In genomic region chr3:95134133-95134532, GRCm38 (mm10) we compare ENCODE assay signal across 9 mouse cellular contexts. TPM values are rescaled to one million over a fixed set of nuclear protein-coding genes. Genes with fewer than 3 reads are reported as not detected.
DNase-seq lines count a peak whose midpoint lies in the region; ATAC-seq and TF ChIP-seq lines count a peak whose summit lies in the region.
"Not testable (repeated sequence)": the region's sequence is repeated elsewhere in the genome, so short reads cannot be mapped to it uniquely, and the experiment has no call there.
"Had no signal": no experiment of that assay in that cellular context is flagged by ENCODE, and none has a peak within 500 bp of the region (broad histone marks: within the 10 kb centered on the region; RNA-seq: fewer than 3 reads in every experiment).

No protein-coding gene starts in this region.

- not testable (repeated sequence) for H3K4me2 ChIP-seq in forebrain, embryonic 12.5 days; hindbrain, postnatal 0 days (ENCODE audit: low read depth, low read length); liver, postnatal 0 days (ENCODE audit: low read depth, low read length); midbrain, embryonic 14.5 days (ENCODE audit: low read length); stomach, embryonic 14.5 days (replicated peaks; ENCODE audit: low read depth, low read length)
- H3K4me2 ChIP-seq in heart, embryonic 14.5 days (ENCODE audit: low read length), result peak overlapping the region; percentile 80; the same call in 1 of the 2 replicates

- H3K27me3 ChIP-seq in forebrain, embryonic 12.5 days; heart, embryonic 14.5 days (ENCODE audit: control insufficient read depth, insufficient read depth, low read length); hindbrain, postnatal 0 days (ENCODE audit: insufficient read depth, low read length); limb, embryonic 10.5 days (ENCODE audit: low read depth, poor library complexity, severe bottlenecking); liver, postnatal 0 days (ENCODE audit: insufficient read depth, low read length); midbrain, embryonic 14.5 days (ENCODE audit: control insufficient read depth, insufficient read depth, low read length); stomach, embryonic 14.5 days (ENCODE audit: control insufficient read depth, insufficient read depth, low read length): not testable (repeated sequence)

- not testable (repeated sequence) for H3K9ac ChIP-seq in forebrain, embryonic 12.5 days; heart, embryonic 14.5 days (ENCODE audit: low read length); hindbrain, postnatal 0 days (replicated peaks; ENCODE audit: low read length); liver, postnatal 0 days (replicated peaks); midbrain, embryonic 14.5 days (replicated peaks; ENCODE audit: low read length); stomach, embryonic 14.5 days (replicated peaks; ENCODE audit: low read depth, low read length)

- peaks cover 22% of the 10 kb centered on the region for H3K36me3 ChIP-seq in forebrain, embryonic 12.5 days (replicated peaks)
- H3K36me3 ChIP-seq in heart, embryonic 14.5 days (ENCODE audit: control insufficient read depth, insufficient read depth, low read length), result peaks cover 28% of the 10 kb centered on the region
- not testable (repeated sequence) for H3K36me3 ChIP-seq in hindbrain, postnatal 0 days (ENCODE audit: insufficient read depth, low read length); stomach, embryonic 14.5 days (ENCODE audit: control insufficient read depth, insufficient read depth, low read length)
- H3K36me3 ChIP-seq in limb, embryonic 10.5 days, result peaks cover 33% of the 10 kb centered on the region
- H3K36me3 ChIP-seq in liver, postnatal 0 days (replicated peaks; ENCODE audit: insufficient read depth, low read length), result peaks cover 21% of the 10 kb centered on the region
- H3K36me3 ChIP-seq in midbrain, embryonic 14.5 days (ENCODE audit: control insufficient read depth, insufficient read depth, low read length), result peaks cover 24% of the 10 kb centered on the region

- H3K4me3 ChIP-seq in cortical plate, adult 2 months (ENCODE audit: insufficient read depth, low read length), result peak overlapping the region; percentile 69; the same call in 1 of the 2 replicates
- H3K4me3 ChIP-seq in forebrain, embryonic 12.5 days (replicated peaks), result not testable (repeated sequence)
- peak overlapping the region in 1 of 2 experiments; percentile 61; a peak in 2 of 4 replicates for H3K4me3 ChIP-seq in heart, embryonic 14.5 days (ENCODE audit: control insufficient read depth in 1 of 2, insufficient read depth in 1 of 2, low read depth in 1 of 2, low read length in 2 of 2)
- peak overlapping the region; percentile 66 for H3K4me3 ChIP-seq in hindbrain, postnatal 0 days (ENCODE audit: low read length)
- H3K4me3 ChIP-seq in limb, embryonic 10.5 days, result peak overlapping the region; percentile 67
- H3K4me3 ChIP-seq in liver, postnatal 0 days (ENCODE audit: low read depth, low read length), result peak overlapping the region; percentile 65
- H3K4me3 ChIP-seq in midbrain, embryonic 14.5 days (replicated peaks; ENCODE audit: low read depth, low read length), result peak overlapping the region; percentile 52
- peak overlapping the region; percentile 44 for H3K4me3 ChIP-seq in stomach, embryonic 14.5 days (ENCODE audit: low read depth, low read length)

- DNase-seq in hindbrain, postnatal 0 days (ENCODE audit: low spot score); limb, embryonic 10.5 days (ENCODE audit: low spot score); liver, postnatal 0 days; midbrain, embryonic 14.5 days: not testable (repeated sequence)

- H3K27ac ChIP-seq in cortical plate, adult 2 months (ENCODE audit: insufficient read depth, low read length); forebrain, embryonic 12.5 days; heart, embryonic 14.5 days (replicated peaks in 1 of 2; ENCODE audit: control insufficient read depth in 1 of 2, insufficient read depth in 1 of 2, low read depth in 2 of 2, low read length in 2 of 2); hindbrain, postnatal 0 days; limb, embryonic 10.5 days; liver, postnatal 0 days (ENCODE audit: low read depth); midbrain, embryonic 14.5 days (replicated peaks; ENCODE audit: low read depth, low read length); stomach, embryonic 14.5 days (ENCODE audit: low read length): not testable (repeated sequence)

- WGBS in forebrain, embryonic 12.5 days, result no CpG with 5 or more reads among the region's 12 CpGs
- WGBS in heart, embryonic 14.5 days, result no CpG with 5 or more reads among the region's 12 CpGs
- no CpG with 5 or more reads among the region's 12 CpGs for WGBS in hindbrain, postnatal 0 days
- WGBS in limb, embryonic 10.5 days, result no CpG with 5 or more reads among the region's 12 CpGs
- no CpG with 5 or more reads among the region's 12 CpGs for WGBS in liver, postnatal 0 days (ENCODE audit: insufficient replicate concordance)
- no CpG with 5 or more reads among the region's 12 CpGs for WGBS in midbrain, embryonic 14.5 days
- WGBS in stomach, embryonic 14.5 days, result no CpG with 5 or more reads among the region's 12 CpGs

- not testable (repeated sequence) for TF ChIP-seq POLR2A in cortical plate, adult 2 months (IDR thresholded peaks at IDR 0.05; ENCODE audit: extremely low read depth, insufficient read depth, low read length)

- ATAC-seq in forebrain, embryonic 12.5 days (ENCODE audit: low FRiP score), result peak; percentile 49
- peak; percentile 32 for ATAC-seq in heart, embryonic 14.5 days (ENCODE audit: insufficient number of reproducible peaks, insufficient read depth, low FRiP score, low read depth)
- ATAC-seq in hindbrain, postnatal 0 days, result peak; percentile 52
- ATAC-seq in liver, postnatal 0 days, result peak; percentile 44
- ATAC-seq in midbrain, embryonic 14.5 days (ENCODE audit: low FRiP score, low TSS enrichment), result peak; percentile 51
- ATAC-seq in stomach, embryonic 14.5 days (ENCODE audit: insufficient number of reproducible peaks, insufficient read depth, low FRiP score, low read depth), result peak; percentile 51; the same call in 1 of the 2 replicates

- TF ChIP-seq CTCF in cortical plate, adult 2 months (IDR thresholded peaks at IDR 0.05; ENCODE audit: extremely low read depth, insufficient read depth, low read length); hindbrain, postnatal 0 days (IDR thresholded peaks at IDR 0.05; ENCODE audit: low read depth); liver, postnatal 0 days (IDR thresholded peaks at IDR 0.05; ENCODE audit: low read depth): not testable (repeated sequence)

- TF ChIP-seq EP300 in liver, postnatal 0 days (IDR thresholded peaks at IDR 0.05; ENCODE audit: low read depth), result not testable (repeated sequence)

- not testable (repeated sequence) for H3K4me1 ChIP-seq in cortical plate, adult 2 months (ENCODE audit: control insufficient read depth, insufficient read depth, low read length); hindbrain, postnatal 0 days (ENCODE audit: insufficient read depth, low read length)
- H3K4me1 ChIP-seq in forebrain, embryonic 12.5 days, result peaks cover 16% of the 10 kb centered on the region
- peaks cover 5 to 17% of the 10 kb centered on the region in 2 experiments for H3K4me1 ChIP-seq in heart, embryonic 14.5 days (ENCODE audit: control insufficient read depth in 2 of 2, insufficient read depth in 2 of 2, low read length in 2 of 2)
- peaks cover 30% of the 10 kb centered on the region for H3K4me1 ChIP-seq in limb, embryonic 10.5 days
- H3K4me1 ChIP-seq in liver, postnatal 0 days (ENCODE audit: insufficient read depth), result peaks cover 29% of the 10 kb centered on the region
- H3K4me1 ChIP-seq in midbrain, embryonic 14.5 days (ENCODE audit: control insufficient read depth, insufficient read depth, low read length), result peaks cover 17% of the 10 kb centered on the region
- H3K4me1 ChIP-seq in stomach, embryonic 14.5 days (ENCODE audit: control insufficient read depth, insufficient read depth, low read length), result 0 out of 2 replicates have a peak, but pooled peaks cover 11% of the 10 kb centered on the region

- not testable (repeated sequence) for H3K9me3 ChIP-seq in forebrain, embryonic 12.5 days; heart, embryonic 14.5 days (ENCODE audit: control insufficient read depth, low read length); hindbrain, postnatal 0 days (ENCODE audit: low read length); limb, embryonic 10.5 days (replicated peaks); liver, postnatal 0 days (ENCODE audit: low read length); midbrain, embryonic 14.5 days (ENCODE audit: control insufficient read depth, low read length); stomach, embryonic 14.5 days (ENCODE audit: control insufficient read depth, low read depth, low read length)

RNA-seq across cellular contexts. Expression of gene Lysmd1, which starts 0.2 kb away (rescaled TPM):
- 21.4 and 21.6 TPM in 2 replicates for polyA plus RNA-seq in cortical plate, adult 2 months (2012; rRNA removed)
- 19.7 and 21.1 TPM in 2 replicates for polyA plus RNA-seq in forebrain, embryonic 12.5 days (2016; fragmentation: Nextera tagmentation; extraction: Ambion mirVana)
- polyA plus RNA-seq in heart, embryonic 14.5 days (2014; fragmentation: Nextera tagmentation; extraction: Ambion mirVana), result 8.1 and 8.4 TPM in 2 replicates
- 33.4 and 38.5 TPM in 2 replicates for total RNA-seq in hindbrain, postnatal 0 days (2014; rRNA removed)
- 39.2 and 42.4 TPM in 2 replicates for polyA plus RNA-seq in hindbrain, postnatal 0 days (2015; fragmentation: Nextera tagmentation; extraction: Ambion mirVana)
- polyA plus RNA-seq in limb, embryonic 10.5 days (2016; fragmentation: Nextera tagmentation; extraction: Ambion mirVana), result 12.6 and 16.2 TPM in 2 replicates
- 6.7 and 7.0 TPM in 2 replicates for polyA plus RNA-seq in liver, postnatal 0 days (2015; fragmentation: Nextera tagmentation; extraction: Ambion mirVana)
- polyA plus RNA-seq in midbrain, embryonic 14.5 days (2014; fragmentation: Nextera tagmentation; extraction: Ambion mirVana), result 31.7 and 34.7 TPM in 2 replicates
- polyA plus RNA-seq in stomach, embryonic 14.5 days (2014; fragmentation: Nextera tagmentation; extraction: Ambion mirVana), result 9.2 and 10.9 TPM in 2 replicates

RNA-seq across cellular contexts. Expression of gene Scnm1, which starts 0.3 kb away (rescaled TPM):
- polyA plus RNA-seq in cortical plate, adult 2 months (2012; rRNA removed), result 114 and 124 TPM in 2 replicates
- 84.6 and 95.1 TPM in 2 replicates for polyA plus RNA-seq in forebrain, embryonic 12.5 days (2016; fragmentation: Nextera tagmentation; extraction: Ambion mirVana)
- 58.5 and 58.7 TPM in 2 replicates for polyA plus RNA-seq in heart, embryonic 14.5 days (2014; fragmentation: Nextera tagmentation; extraction: Ambion mirVana)
- 44.6 and 56.7 TPM in 2 replicates for total RNA-seq in hindbrain, postnatal 0 days (2014; rRNA removed)
- 72.1 and 75.7 TPM in 2 replicates for polyA plus RNA-seq in hindbrain, postnatal 0 days (2015; fragmentation: Nextera tagmentation; extraction: Ambion mirVana)
- polyA plus RNA-seq in limb, embryonic 10.5 days (2016; fragmentation: Nextera tagmentation; extraction: Ambion mirVana), result 74.1 and 79.7 TPM in 2 replicates
- 19.3 and 23.7 TPM in 2 replicates for polyA plus RNA-seq in liver, postnatal 0 days (2015; fragmentation: Nextera tagmentation; extraction: Ambion mirVana)
- polyA plus RNA-seq in midbrain, embryonic 14.5 days (2014; fragmentation: Nextera tagmentation; extraction: Ambion mirVana), result 86.6 and 102 TPM in 2 replicates
- polyA plus RNA-seq in stomach, embryonic 14.5 days (2014; fragmentation: Nextera tagmentation; extraction: Ambion mirVana), result 67.7 and 73.7 TPM in 2 replicates

RNA-seq across cellular contexts. Expression of gene Tnfaip8l2, which starts 8.0 kb away (rescaled TPM):
- 5.1 and 5.2 TPM in 2 replicates for polyA plus RNA-seq in cortical plate, adult 2 months (2012; rRNA removed)
- 1.5 and 2.0 TPM in 2 replicates for polyA plus RNA-seq in forebrain, embryonic 12.5 days (2016; fragmentation: Nextera tagmentation; extraction: Ambion mirVana)
- 2.6 and 3.3 TPM in 2 replicates for polyA plus RNA-seq in heart, embryonic 14.5 days (2014; fragmentation: Nextera tagmentation; extraction: Ambion mirVana)
- total RNA-seq in hindbrain, postnatal 0 days (2014; rRNA removed), result 1.9 and 2.3 TPM in 2 replicates
- polyA plus RNA-seq in hindbrain, postnatal 0 days (2015; fragmentation: Nextera tagmentation; extraction: Ambion mirVana), result 3.1 and 3.6 TPM in 2 replicates
- 0.35 and 1.9 TPM in 2 replicates for polyA plus RNA-seq in limb, embryonic 10.5 days (2016; fragmentation: Nextera tagmentation; extraction: Ambion mirVana)
- polyA plus RNA-seq in liver, postnatal 0 days (2015; fragmentation: Nextera tagmentation; extraction: Ambion mirVana), result 13.0 and 13.1 TPM in 2 replicates
- 0.92 and 3.4 TPM in 2 replicates for polyA plus RNA-seq in midbrain, embryonic 14.5 days (2014; fragmentation: Nextera tagmentation; extraction: Ambion mirVana)
- polyA plus RNA-seq in stomach, embryonic 14.5 days (2014; fragmentation: Nextera tagmentation; extraction: Ambion mirVana), result 4.2 and 4.7 TPM in 2 replicates
- polyA plus RNA-seq: G1E had no signal

RNA-seq across cellular contexts. Expression of gene Tmod4, which starts 9.9 kb away (rescaled TPM):
- 0.72 and 0.77 TPM in 2 replicates for polyA plus RNA-seq in cortical plate, adult 2 months (2012; rRNA removed)
- 0.97 and 1.1 TPM in 2 replicates for polyA plus RNA-seq in forebrain, embryonic 12.5 days (2016; fragmentation: Nextera tagmentation; extraction: Ambion mirVana)
- 1.6 and 2.2 TPM in 2 replicates for polyA plus RNA-seq in heart, embryonic 14.5 days (2014; fragmentation: Nextera tagmentation; extraction: Ambion mirVana)
- 0.43 and 0.73 TPM in 2 replicates for total RNA-seq in hindbrain, postnatal 0 days (2014; rRNA removed)
- polyA plus RNA-seq in hindbrain, postnatal 0 days (2015; fragmentation: Nextera tagmentation; extraction: Ambion mirVana), result 1.1 and 1.5 TPM in 2 replicates
- 1.2 and 1.4 TPM in 2 replicates for polyA plus RNA-seq in limb, embryonic 10.5 days (2016; fragmentation: Nextera tagmentation; extraction: Ambion mirVana)
- polyA plus RNA-seq in liver, postnatal 0 days (2015; fragmentation: Nextera tagmentation; extraction: Ambion mirVana), result 0.19 and 1.5 TPM in 2 replicates
- polyA plus RNA-seq in midbrain, embryonic 14.5 days (2014; fragmentation: Nextera tagmentation; extraction: Ambion mirVana), result 0.47 and 0.49 TPM in 2 replicates
- polyA plus RNA-seq in stomach, embryonic 14.5 days (2014; fragmentation: Nextera tagmentation; extraction: Ambion mirVana), result 0.83 and 1.8 TPM in 2 replicates

RNA-seq across cellular contexts. Expression of gene Vps72, which starts 23.3 kb away (rescaled TPM):
- 48.0 and 52.4 TPM in 2 replicates for polyA plus RNA-seq in cortical plate, adult 2 months (2012; rRNA removed)
- polyA plus RNA-seq in forebrain, embryonic 12.5 days (2016; fragmentation: Nextera tagmentation; extraction: Ambion mirVana), result 242 and 252 TPM in 2 replicates
- 87.5 and 95.7 TPM in 2 replicates for polyA plus RNA-seq in heart, embryonic 14.5 days (2014; fragmentation: Nextera tagmentation; extraction: Ambion mirVana)
- total RNA-seq in hindbrain, postnatal 0 days (2014; rRNA removed), result 52.7 and 53.6 TPM in 2 replicates
- polyA plus RNA-seq in hindbrain, postnatal 0 days (2015; fragmentation: Nextera tagmentation; extraction: Ambion mirVana), result 121 and 123 TPM in 2 replicates
- polyA plus RNA-seq in limb, embryonic 10.5 days (2016; fragmentation: Nextera tagmentation; extraction: Ambion mirVana), result 297 and 327 TPM in 2 replicates
- 27.4 and 27.9 TPM in 2 replicates for polyA plus RNA-seq in liver, postnatal 0 days (2015; fragmentation: Nextera tagmentation; extraction: Ambion mirVana)
- polyA plus RNA-seq in midbrain, embryonic 14.5 days (2014; fragmentation: Nextera tagmentation; extraction: Ambion mirVana), result 194 and 204 TPM in 2 replicates
- 139 and 156 TPM in 2 replicates for polyA plus RNA-seq in stomach, embryonic 14.5 days (2014; fragmentation: Nextera tagmentation; extraction: Ambion mirVana)
